Comparison of ENCODE assay signal across 24 mouse cellular contexts in genomic region chr19:16562676-16563075, GRCm38 (mm10).
DNase-seq lines count a peak whose midpoint lies in the region; ATAC-seq and TF ChIP-seq lines count a peak whose summit lies in the region.
"Had no signal": no experiment of that assay in that cellular context is flagged by ENCODE, and none has a peak within 500 bp of the region (broad histone marks: within the 10 kb centered on the region; RNA-seq: fewer than 3 reads in every experiment).

No protein-coding gene starts in this region.

- peak; percentile 38; the same call in 1 of the 2 replicates for ATAC-seq in stomach, embryonic 14.5 days (ENCODE audit: insufficient number of reproducible peaks, insufficient read depth, low FRiP score, low read depth)
- ATAC-seq in stomach, postnatal 0 days (ENCODE audit: low FRiP score, low TSS enrichment), result no peak
- no peak for ATAC-seq in stomach, embryonic 16.5 days (ENCODE audit: insufficient read depth, low FRiP score)
- ATAC-seq: forebrain, embryonic 14.5 days; forebrain, postnatal 0 days; Patski had no signal

- H3K9ac ChIP-seq in stomach, embryonic 14.5 days (replicated peaks; ENCODE audit: low read depth, low read length), result no peak overlapping the region
- H3K9ac ChIP-seq in stomach, postnatal 0 days (ENCODE audit: low read length), result no peak overlapping the region
- H3K9ac ChIP-seq in stomach, embryonic 16.5 days (ENCODE audit: low read length), result no peak overlapping the region
- H3K9ac ChIP-seq: embryonic facial prominence, embryonic 13.5 days; forebrain, postnatal 0 days; heart, embryonic 13.5 days; hindbrain, embryonic 12.5 days; hindbrain, embryonic 15.5 days had no signal

- peak overlapping the region; percentile 49 for H3K27ac ChIP-seq in stomach, embryonic 14.5 days (ENCODE audit: low read length)
- no peak overlapping the region for H3K27ac ChIP-seq in stomach, postnatal 0 days (replicated peaks)
- peak overlapping the region; percentile 17; the same call in 1 of the 2 replicates for H3K27ac ChIP-seq in embryonic fibroblast, embryonic 13.5 days (ENCODE audit: insufficient read depth, low read length)
- peak overlapping the region; percentile 39; the same call in 1 of the 2 replicates for H3K27ac ChIP-seq in stomach, embryonic 16.5 days (ENCODE audit: low read length)
- H3K27ac ChIP-seq: embryonic facial prominence, embryonic 10.5 days; embryonic facial prominence, embryonic 13.5 days; heart, adult 2 months; heart, embryonic 10.5 days; heart, embryonic 13.5 days; hindbrain, embryonic 12.5 days; hindbrain, embryonic 15.5 days had no signal

- no peak overlapping the region for H3K4me2 ChIP-seq in stomach, embryonic 14.5 days (replicated peaks; ENCODE audit: low read depth, low read length)
- no peak overlapping the region for H3K4me2 ChIP-seq in stomach, postnatal 0 days (replicated peaks; ENCODE audit: low read depth)
- no peak overlapping the region for H3K4me2 ChIP-seq in stomach, embryonic 16.5 days (ENCODE audit: low read depth, low read length)
- H3K4me2 ChIP-seq: embryonic facial prominence, embryonic 13.5 days; heart, embryonic 13.5 days; hindbrain, embryonic 12.5 days; hindbrain, embryonic 15.5 days had no signal

- H3K27me3 ChIP-seq in stomach, embryonic 14.5 days (ENCODE audit: control insufficient read depth, insufficient read depth, low read length), result no peaks in the 10 kb centered on the region
- no peaks in the 10 kb centered on the region for H3K27me3 ChIP-seq in stomach, postnatal 0 days (ENCODE audit: control insufficient read depth, insufficient read depth, low read length)
- no peaks in the 10 kb centered on the region for H3K27me3 ChIP-seq in stomach, embryonic 16.5 days (ENCODE audit: control insufficient read depth, insufficient read depth, low read length)
- H3K27me3 ChIP-seq: embryonic facial prominence, embryonic 13.5 days; heart, embryonic 13.5 days; hindbrain, embryonic 12.5 days; hindbrain, embryonic 15.5 days; Patski had no signal

- WGBS in stomach, embryonic 14.5 days, result 39% methylated on average over 6 of the region's 6 CpGs
- 48% methylated on average over 6 of the region's 6 CpGs for WGBS in stomach, postnatal 0 days
- 44% methylated on average over 6 of the region's 6 CpGs for WGBS in stomach, embryonic 16.5 days
- WGBS in lung, adult 2 months, result 73% methylated on average over 6 of the region's 6 CpGs

- TF ChIP-seq EP300 in stomach, postnatal 0 days (optimal IDR thresholded peaks at IDR 0.05), result no peak

- no peaks in the 10 kb centered on the region for H3K9me3 ChIP-seq in stomach, embryonic 14.5 days (ENCODE audit: control insufficient read depth, low read depth, low read length)
- no peaks in the 10 kb centered on the region for H3K9me3 ChIP-seq in stomach, postnatal 0 days (ENCODE audit: control insufficient read depth, low read length)
- no peaks in the 10 kb centered on the region for H3K9me3 ChIP-seq in stomach, embryonic 16.5 days (replicated peaks; ENCODE audit: control insufficient read depth, low read length)
- H3K9me3 ChIP-seq: embryonic facial prominence, embryonic 10.5 days; embryonic facial prominence, embryonic 13.5 days; heart, embryonic 10.5 days; hindbrain, embryonic 12.5 days; hindbrain, embryonic 15.5 days had no signal

- peaks cover 12% of the 10 kb centered on the region; the same call in 1 of the 2 replicates for H3K4me1 ChIP-seq in stomach, embryonic 14.5 days (ENCODE audit: control insufficient read depth, insufficient read depth, low read length)
- H3K4me1 ChIP-seq in stomach, postnatal 0 days (replicated peaks; ENCODE audit: control insufficient read depth, insufficient read depth), result no peaks in the 10 kb centered on the region
- peaks cover 16% of the 10 kb centered on the region for H3K4me1 ChIP-seq in embryonic fibroblast, embryonic 13.5 days (ENCODE audit: control insufficient read depth, insufficient read depth, low read length)
- peaks cover 10% of the 10 kb centered on the region; the same call in 1 of the 2 replicates for H3K4me1 ChIP-seq in stomach, embryonic 16.5 days (ENCODE audit: control insufficient read depth, insufficient read depth, low read length)
- H3K4me1 ChIP-seq in lung, adult 2 months (ENCODE audit: control insufficient read depth, insufficient read depth, low read length), result peaks cover 5% of the 10 kb centered on the region; the same call in 1 of the 2 replicates
- H3K4me1 ChIP-seq: embryonic facial prominence, embryonic 10.5 days; embryonic facial prominence, embryonic 13.5 days; heart, embryonic 10.5 days; heart, embryonic 13.5 days; hindbrain, embryonic 12.5 days; hindbrain, embryonic 15.5 days had no signal

- TF ChIP-seq POLR2A in embryonic fibroblast, embryonic 13.5 days (IDR thresholded peaks at IDR 0.05; ENCODE audit: low read depth, low read length), result no peak
- no peak for TF ChIP-seq POLR2A in lung, adult 2 months (IDR thresholded peaks at IDR 0.05; ENCODE audit: borderline replicate concordance, extremely low read depth, low read depth, low read length)

- no peak overlapping the region for H3K4me3 ChIP-seq in stomach, embryonic 14.5 days (ENCODE audit: low read depth, low read length)
- no peak overlapping the region for H3K4me3 ChIP-seq in stomach, postnatal 0 days (ENCODE audit: low read depth, low read length)
- no peak overlapping the region for H3K4me3 ChIP-seq in embryonic fibroblast, embryonic 13.5 days (ENCODE audit: insufficient read depth, low read length)
- H3K4me3 ChIP-seq in stomach, embryonic 16.5 days (replicated peaks; ENCODE audit: low read length), result no peak overlapping the region
- H3K4me3 ChIP-seq in lung, adult 2 months (replicated peaks; ENCODE audit: extremely low read depth, low read depth, low read length), result no peak overlapping the region
- H3K4me3 ChIP-seq: embryonic facial prominence, embryonic 10.5 days; embryonic facial prominence, embryonic 13.5 days; heart, adult 2 months; heart, embryonic 10.5 days; heart, embryonic 13.5 days; hindbrain, embryonic 12.5 days; hindbrain, embryonic 15.5 days had no signal

- no peak for DNase-seq in stomach, postnatal 0 days (ENCODE audit: low spot score)
- DNase-seq in urinary bladder, postnatal 10 days (ENCODE audit: low spot score), result no peak
- DNase-seq in lung, adult 2 months, result no peak
- DNase-seq: adrenal gland, postnatal 14 days; cerebellum, adult 11-12 months; cerebellum, adult 8-10 months; cerebellum, postnatal 10 days; cerebellum, postnatal 36 days; embryo, embryonic 11 days; forebrain, postnatal 0 days; gastrocnemius, postnatal 25 days; heart, adult 2 months; heart, postnatal 14 days had no signal

- no peaks in the 10 kb centered on the region for H3K36me3 ChIP-seq in stomach, embryonic 14.5 days (ENCODE audit: control insufficient read depth, insufficient read depth, low read length)
- no peaks in the 10 kb centered on the region for H3K36me3 ChIP-seq in stomach, postnatal 0 days (ENCODE audit: control insufficient read depth, insufficient read depth, low read length)
- no peaks in the 10 kb centered on the region for H3K36me3 ChIP-seq in stomach, embryonic 16.5 days (ENCODE audit: control insufficient read depth, insufficient read depth, low read length)
- H3K36me3 ChIP-seq: embryonic facial prominence, embryonic 10.5 days; embryonic facial prominence, embryonic 13.5 days; heart, embryonic 10.5 days; heart, embryonic 13.5 days; hindbrain, embryonic 12.5 days; hindbrain, embryonic 15.5 days had no signal

- TF ChIP-seq CTCF in stomach, postnatal 0 days (IDR thresholded peaks at IDR 0.05; ENCODE audit: low read depth), result no peak
- no peak for TF ChIP-seq CTCF in embryonic fibroblast, embryonic 13.5 days (IDR thresholded peaks at IDR 0.05; ENCODE audit: borderline replicate concordance, insufficient read depth, low read length)
- TF ChIP-seq CTCF in lung, adult 2 months (IDR thresholded peaks at IDR 0.05; ENCODE audit: insufficient read depth, low read length), result no peak
